Mouse (Mus musculus): Measurements from ENCODE around the gene Surf4.

The Surf4 gene

DNA sequence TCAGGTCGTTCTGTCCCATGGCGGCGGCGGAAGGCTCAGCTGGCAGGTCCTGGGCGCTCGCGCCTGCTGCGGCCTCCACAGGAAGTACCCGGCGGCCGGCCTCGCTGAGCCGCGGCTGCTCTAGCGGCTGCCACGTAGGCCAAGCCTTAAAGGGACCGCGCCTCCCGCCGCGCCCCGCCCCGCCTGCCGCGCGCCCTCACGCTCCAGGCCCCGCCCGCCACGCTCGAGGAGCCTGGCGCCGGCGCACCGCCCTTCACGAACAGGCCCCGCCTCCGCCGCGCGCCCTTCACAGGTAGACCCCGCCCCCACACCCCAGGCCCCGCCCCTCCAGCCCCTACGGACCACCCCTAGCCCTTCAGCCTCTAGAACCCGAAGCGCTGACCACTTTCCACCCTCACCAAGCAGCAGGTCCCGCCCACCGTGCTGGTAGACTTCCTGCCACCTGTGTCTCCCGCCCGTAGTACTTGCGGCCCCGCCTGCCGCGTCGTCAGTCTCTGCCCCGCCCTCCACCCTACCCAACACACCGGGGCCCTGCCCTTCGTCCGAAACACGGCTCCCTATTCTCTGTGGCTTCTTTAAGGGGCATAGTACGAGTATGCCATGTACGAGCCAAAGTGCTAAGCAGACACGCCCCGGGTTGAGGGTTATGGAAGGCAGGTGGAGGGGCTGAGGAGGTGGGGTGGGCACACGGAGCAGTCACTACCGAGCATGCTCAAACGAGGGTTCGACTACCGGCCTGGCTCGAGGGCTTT lies at the start of gene Surf4, which contains the start of gene Stkld1:
Gene Surf4 (minus strand): TSS at position 625 of the 752 bp plus-strand sequence.
Gene Stkld1 (plus strand): TSS at position 744 of the 752 bp plus-strand sequence.
- in situ Hi-C loops (cut with MboI, MseI), result no loop called here

DNA sequence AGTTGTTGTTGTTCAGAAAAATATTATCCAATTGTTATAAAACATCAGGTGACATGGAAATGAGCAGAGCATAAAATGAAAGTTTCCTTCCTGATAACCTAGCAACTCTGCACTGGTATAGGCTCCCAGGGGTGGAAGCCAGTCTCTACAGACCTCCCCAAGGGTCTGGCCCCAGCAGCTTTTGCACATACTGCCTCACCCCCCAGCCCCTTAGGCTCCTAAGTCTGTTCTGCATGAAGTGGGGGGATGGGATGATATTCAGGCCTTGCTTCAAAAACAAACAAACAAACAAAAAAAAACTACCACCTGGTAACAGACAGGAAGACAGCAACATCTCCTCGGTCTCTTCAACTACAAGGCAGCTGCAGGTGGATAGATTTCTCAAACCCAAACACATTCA lies 46.6 kb upstream of the Surf4 start:
- in situ Hi-C loops (cut with MboI, MseI), result no loop called here

- in situ Hi-C loops (cut with MboI, MseI), result loop anchor here (10.0 kb wide), 1 partner anchor 1271 kb away; no protein-coding TSS in a partner anchor
These were observed 40.2 kb upstream of the Surf4 start for GRCm38 (mm10) chr2:26973960-26974359.

DNA sequence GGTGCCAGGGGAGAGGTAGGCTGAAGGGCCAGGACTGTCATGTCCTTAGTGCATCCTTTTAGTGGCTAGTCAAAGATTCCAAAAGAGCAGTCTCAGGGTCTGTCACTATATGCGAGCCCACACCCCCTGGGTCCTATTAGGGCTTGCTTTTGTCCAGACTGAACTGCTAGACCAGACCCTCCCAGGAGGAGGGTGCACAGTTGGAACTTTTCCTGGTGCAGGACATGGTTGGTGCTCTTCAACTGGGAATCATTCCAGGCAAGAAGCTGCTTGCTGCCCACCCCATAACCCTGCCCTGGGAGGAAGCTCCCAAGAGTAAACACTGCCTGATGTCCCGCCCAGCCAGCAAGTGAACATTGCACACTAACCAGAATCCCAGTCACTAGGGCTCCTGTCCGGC lies 39.4 kb upstream of the Surf4 start, which contains the start of gene Adamts13:
Gene Adamts13 (plus strand): TSS at position 301 of the 400 bp plus-strand sequence.
- in situ Hi-C loops (cut with MboI, MseI), result loop anchor here (10.0 kb wide), 1 partner anchor 1272 kb away; no protein-coding TSS in a partner anchor

GRCm38 (mm10) chr2:26967262-26967661 lies 33.5 kb upstream of the Surf4 start:
- in situ Hi-C loops (cut with MboI, MseI), result no loop called here

- in situ Hi-C loops (cut with MboI, MseI), result loop anchor here (5.0 kb wide), 1 partner anchor 42 kb away; the partner anchor contains the start of gene Cacfd1
These were observed 31.1 kb upstream of the Surf4 start for GRCm38 (mm10) chr2:26964724-26965370.

- in situ Hi-C loops (cut with MboI, MseI), result loop anchor here (5.0 kb wide), 1 partner anchor 43 kb away; the partner anchor contains the start of gene Cacfd1
These were observed 30.4 kb upstream of the Surf4 start, which contains the start of gene Rexo4 for GRCm38 (mm10) chr2:26963923-26964723. Rexo4 (minus strand) TSS chr2:26964386.

- in situ Hi-C loops (cut with MboI, MseI), result loop anchor here (5.0 kb wide), 1 partner anchor 47 kb away; the partner anchor contains the start of gene Cacfd1
These were observed 27.0 kb upstream of the Surf4 start for GRCm38 (mm10) chr2:26960756-26961155.

DNA sequence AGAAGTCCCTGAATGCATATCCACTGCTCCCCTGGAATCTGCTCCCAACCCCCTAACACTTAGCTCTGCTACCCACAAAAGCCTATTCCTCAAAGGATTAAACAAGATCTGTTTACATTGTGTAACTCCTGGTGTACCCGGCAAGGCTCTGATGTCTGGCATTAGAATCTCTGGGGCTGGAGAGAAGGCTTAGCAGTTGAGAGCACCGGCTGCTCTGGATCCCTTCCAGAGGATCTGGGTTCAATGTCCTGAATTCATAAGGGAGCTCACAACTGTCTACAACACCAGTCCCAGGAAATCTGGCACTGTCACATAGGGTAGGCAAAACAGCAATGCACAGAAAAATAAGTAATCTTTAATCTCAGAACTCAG lies 23.7 kb upstream of the Surf4 start:
- in situ Hi-C loops (cut with MboI, MseI), result no loop called here

- in situ Hi-C loops (cut with MboI, MseI), result no loop called here
These were observed 23.2 kb upstream of the Surf4 start for GRCm38 (mm10) chr2:26956811-26957487.

DNA sequence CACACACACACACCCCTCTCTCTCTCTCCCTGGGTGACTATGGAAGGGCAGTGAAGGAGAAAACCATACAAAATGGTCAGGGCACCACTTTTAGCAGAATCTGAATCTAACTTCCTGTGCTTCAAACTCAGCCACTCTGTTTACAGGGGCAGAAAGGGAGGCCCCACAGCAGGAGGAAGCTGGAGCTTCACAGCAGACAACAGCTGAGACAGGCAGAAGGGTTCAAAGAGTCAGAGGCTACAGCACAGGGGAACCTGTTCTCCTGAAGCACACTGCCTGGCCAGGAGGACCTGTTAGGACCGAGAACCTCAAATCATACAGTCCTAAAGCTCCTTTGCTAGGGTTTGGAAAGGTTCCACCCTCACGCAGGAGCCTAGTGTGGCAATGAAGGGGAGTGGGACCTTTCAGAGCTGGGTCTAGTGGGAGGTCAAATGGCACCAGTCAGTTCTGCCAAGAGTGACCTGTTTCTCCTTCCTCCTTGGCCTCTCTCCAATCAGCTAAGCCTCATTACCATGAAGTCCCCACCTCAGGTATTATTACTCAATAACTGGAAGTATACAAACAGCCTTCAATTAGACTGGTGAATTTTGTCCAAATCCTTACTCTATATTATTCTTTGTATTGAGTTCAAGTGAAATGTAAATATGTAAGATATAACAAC lies 21.1 kb upstream of the Surf4 start:
- in situ Hi-C loops (cut with MboI, MseI), result no loop called here

DNA sequence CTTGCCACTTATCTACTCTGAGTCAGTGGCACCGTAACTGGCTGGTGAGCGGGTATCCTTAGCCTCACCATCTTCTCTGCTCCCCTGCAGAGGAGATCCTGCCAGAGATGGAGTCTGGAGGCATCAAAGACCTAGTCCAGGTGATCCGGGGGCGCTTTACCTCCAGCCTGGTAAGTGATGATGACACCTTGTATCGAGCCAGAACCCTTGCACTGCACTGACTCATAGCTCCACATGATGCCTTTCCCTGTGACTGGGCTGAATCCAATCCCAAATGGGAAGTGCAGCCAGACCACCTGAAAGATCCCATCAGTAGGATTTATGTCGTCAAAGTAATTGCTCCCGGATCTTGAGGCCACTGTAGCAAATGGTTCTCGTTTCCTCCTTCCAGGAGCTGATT lies 19.1 kb upstream of the Surf4 start:
- in situ Hi-C loops (cut with MboI, MseI), result no loop called here

DNA sequence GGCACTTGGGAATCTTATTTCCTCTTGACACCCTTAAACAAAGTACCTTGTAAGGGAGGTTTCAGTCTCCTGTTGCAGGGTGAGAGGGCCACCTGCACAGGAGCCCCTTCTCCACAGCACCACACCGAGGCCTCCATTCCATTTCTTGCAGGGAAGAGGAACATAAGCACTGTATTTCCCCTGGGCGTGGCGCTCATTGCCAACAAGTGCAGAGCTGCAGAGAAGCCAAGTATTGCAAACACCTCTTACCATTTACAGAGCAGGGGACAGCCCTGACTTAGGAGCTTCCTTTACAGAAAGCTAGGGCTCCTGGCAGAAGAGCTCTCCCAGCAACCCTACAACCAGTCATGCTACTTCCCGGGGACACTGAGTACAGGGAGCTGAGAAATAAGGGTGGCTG lies 18.5 kb upstream of the Surf4 start:
- in situ Hi-C loops (cut with MboI, MseI), result no loop called here

DNA sequence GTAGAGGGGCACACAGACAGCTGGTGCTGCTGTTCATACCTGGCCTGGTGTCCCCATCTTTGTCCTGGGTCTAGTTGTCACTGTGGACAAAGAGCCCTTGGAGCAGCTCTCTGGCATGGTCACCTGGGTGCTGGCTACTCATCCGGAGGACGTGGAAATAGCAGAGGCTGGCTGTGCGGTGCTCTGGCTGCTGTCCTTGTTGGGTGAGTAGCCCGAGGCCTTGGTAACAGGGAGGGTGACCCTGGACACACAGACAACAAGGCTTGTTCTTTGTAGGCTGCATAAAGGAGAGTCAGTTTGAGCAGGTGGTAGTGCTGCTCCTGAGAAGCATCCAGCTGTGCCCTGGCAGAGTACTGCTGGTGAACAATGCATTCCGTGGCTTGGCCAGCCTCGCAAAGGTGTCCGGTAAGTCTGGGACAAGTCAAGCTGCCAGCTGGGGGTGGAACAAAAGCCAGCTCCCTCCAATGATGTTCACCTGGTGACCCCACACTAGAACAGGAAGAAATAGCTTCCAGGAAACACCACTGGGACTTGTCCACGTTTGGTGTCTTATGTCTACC lies 17.7 kb upstream of the Surf4 start:
- in situ Hi-C loops (cut with MboI, MseI), result no loop called here

DNA sequence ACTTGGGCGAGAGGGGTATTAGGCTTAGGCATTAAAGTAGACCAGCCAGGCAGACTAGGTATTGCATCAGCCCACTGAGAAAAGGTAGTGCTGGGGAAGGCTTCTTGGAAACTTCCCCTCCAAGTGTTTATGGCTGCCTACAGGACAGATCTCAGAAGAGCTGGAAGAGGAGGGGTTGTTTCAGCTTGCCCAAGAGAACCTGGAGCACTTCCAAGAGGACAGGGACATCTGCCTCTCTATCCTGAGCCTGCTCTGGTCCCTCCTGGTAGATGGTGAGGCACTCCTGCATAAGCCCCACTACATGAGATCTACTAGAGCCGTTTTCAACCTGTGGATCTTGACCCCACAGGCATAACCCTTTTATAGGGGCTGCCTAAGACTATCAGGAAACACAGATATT lies 16.7 kb upstream of the Surf4 start:
- in situ Hi-C loops (cut with MboI, MseI), result no loop called here

- in situ Hi-C loops (cut with MboI, MseI), result no loop called here
These were observed 9.5 kb upstream of the Surf4 start for GRCm38 (mm10) chr2:26943253-26943652.

DNA sequence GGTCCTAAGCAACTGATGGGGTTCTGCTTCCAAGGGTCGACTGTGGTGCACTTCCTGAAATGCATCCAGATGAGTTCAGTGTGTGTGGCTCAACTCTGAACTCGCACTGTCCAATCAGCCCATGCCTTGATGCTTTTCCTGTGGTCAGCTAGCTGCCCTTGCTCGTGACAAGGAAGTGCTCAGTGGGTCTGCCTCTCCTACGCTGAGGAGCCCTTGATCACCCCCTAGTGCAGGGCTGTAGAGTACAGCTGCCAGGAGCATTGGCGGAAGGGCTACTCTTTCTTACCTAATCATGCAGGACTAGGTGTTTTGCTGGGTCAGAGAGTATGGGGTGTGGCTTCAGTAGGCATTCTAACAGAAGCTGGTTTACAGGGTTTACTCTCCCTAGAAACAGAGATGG lies 7.8 kb upstream of the Surf4 start:
- in situ Hi-C loops (cut with MboI, MseI), result no loop called here

GRCm38 (mm10) chr2:26936425-26936824 lies 2.7 kb upstream of the Surf4 start:
- in situ Hi-C loops (cut with MboI, MseI), result no loop called here

GRCm38 (mm10) chr2:26935286-26935685 lies 1.6 kb upstream of the Surf4 start:
- in situ Hi-C loops (cut with MboI, MseI), result no loop called here
